Mouse (Mus musculus): ENCODE results near the gene Sar1b.

DNA sequence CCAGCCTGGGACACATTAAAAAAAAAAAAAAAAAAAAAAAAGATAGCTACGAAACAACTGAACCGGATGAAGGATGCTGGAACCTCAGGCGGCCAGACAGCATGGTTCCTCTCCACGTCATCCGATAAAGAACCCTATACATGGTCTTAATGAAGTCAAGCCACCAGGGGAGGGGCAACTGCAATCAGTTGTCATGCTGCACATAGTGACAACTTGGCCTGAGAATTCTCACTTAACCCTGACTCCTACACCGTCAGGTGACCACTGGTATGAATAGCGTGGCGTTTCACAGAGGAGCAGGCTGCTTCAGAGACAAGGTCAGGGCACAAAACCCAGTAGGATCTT lies 70.6 kb downstream of the Sar1b start:
- TF ChIP-seq GATA1 (IDR thresholded peaks at IDR 0.05; ENCODE audit: borderline replicate concordance, low read length) (no peak), CTCF (IDR thresholded peaks at IDR 0.05; ENCODE audit: low read depth, low read length) (no peak), POLR2AphosphoS5 (IDR thresholded peaks at IDR 0.05; ENCODE audit: insufficient replicate concordance, low read depth, low read length) (no peak), TAL1 (conservative IDR thresholded peaks at IDR 0.05; ENCODE audit: low read depth, low read length) (no peak)
